Mouse (Mus musculus) kidney, postnatal 0 days (tissue): Measurements from ENCODE around the gene Rbm4. TPM values are rescaled to one million over a fixed set of nuclear protein-coding genes. Genes with fewer than 3 reads are reported as not detected.

Source experiments
- ATAC-seq: fragments of 200-750 bp; cut with Nextera tagmentation; replicated peaks from 2 replicates; pipeline ENCODE4 v1.8.0; 2017; ENCODE audit warnings: low read depth, moderate number of reproducible peaks, moderate TSS enrichment, moderate library complexity; ENCODE audit not compliant: low FRiP score
- DNase-seq: peaks from one replicate; pipeline ENCODE4 v3.0.0-alpha.2; 2016; ENCODE audit warnings: low spot score
- H3K27ac ChIP-seq: fragments of 300-500 bp; sonication (generic); 2 replicates; pipeline ENCODE4 v1.5.1; 2014; ENCODE audit warnings: mild to moderate bottlenecking
- H3K27me3 ChIP-seq: fragments of 300-500 bp; sonication (generic); 2 replicates; pipeline ENCODE4 v1.6.1; 2014; ENCODE audit warnings: low read length, mixed read lengths; ENCODE audit not compliant: insufficient read depth
- H3K36me3 ChIP-seq: fragments of 300-500 bp; sonication (generic); 2 replicates; pipeline ENCODE4 v1.6.1; 2014; ENCODE audit warnings: low read length, mixed read lengths; ENCODE audit not compliant: insufficient read depth
- H3K4me1 ChIP-seq: fragments of 300-500 bp; sonication (generic); replicated peaks from 2 replicates; pipeline ENCODE4 v1.6.1; 2014; ENCODE audit warnings: antibody characterized with exemption, low read length, mixed read lengths; ENCODE audit not compliant: insufficient read depth
- H3K4me2 ChIP-seq: fragments of 300-500 bp; sonication (generic); 2 replicates; pipeline ENCODE4 v1.6.1; 2014; ENCODE audit warnings: mild to moderate bottlenecking, low read length, moderate library complexity, mixed read lengths
- H3K4me3 ChIP-seq: fragments of 300-500 bp; sonication (generic); replicated peaks from 2 replicates; pipeline ENCODE4 v1.5.1; 2014; ENCODE audit warnings: low read depth, low read length
- H3K9ac ChIP-seq: fragments of 300-500 bp; sonication (generic); 2 replicates; pipeline ENCODE4 v1.6.1; 2014; ENCODE audit warnings: low read depth, low read length
- H3K9me3 ChIP-seq: fragments of 300-500 bp; sonication (generic); replicated peaks from 2 replicates; pipeline ENCODE4 v1.6.1; 2016; ENCODE audit warnings: low read length, inconsistent platforms, mixed read lengths
- CTCF ChIP-seq: IDR thresholded peaks from 2 replicates; pipeline ENCODE4 v1.5.1; 2016; ENCODE audit warnings: antibody characterized with exemption, low read depth, mild to moderate bottlenecking, moderate library complexity
- WGBS: fragments of 180-500 bp; shearing (Covaris S2); extraction: QIAGEN DNeasy Blood & Tissue Kit; methylation state at CpG from one replicate; pipeline ENCODE4 v1.1.7; 2014; 5-methylcytosine and 5-hydroxymethylcytosine counted together
- polyA plus RNA-seq: library from polyadenylated mRNA; unstranded; fragments of >200 nt; fragmentation: Nextera tagmentation; extraction: Ambion mirVana; gene quantifications from 2 replicates; pipeline ENCODE4 v1.2.1, GENCODE M21; 2015

Rbm4 gene
- polyA plus RNA-seq, 1 experiment from 2014 or later: 40.8 TPM

DNA sequence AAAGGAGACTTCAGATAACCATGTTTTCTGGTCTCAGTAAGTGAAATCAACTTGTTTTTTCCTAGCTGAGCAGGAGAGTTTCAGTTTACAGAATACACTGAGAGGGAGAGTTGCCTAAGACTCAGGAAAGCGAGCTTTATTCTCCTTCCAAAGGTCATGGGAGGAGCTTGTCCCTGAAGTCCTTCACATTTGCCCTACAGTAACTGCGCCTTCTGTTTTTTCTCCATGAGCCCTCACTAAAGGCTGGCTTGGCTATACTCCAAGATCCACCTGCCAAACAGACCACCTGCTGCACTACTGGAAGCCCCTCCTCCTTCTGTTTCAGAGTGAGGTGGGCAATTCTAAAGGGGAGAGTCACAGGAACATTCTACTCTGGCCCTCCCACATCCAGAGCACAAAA, 42.4 kb upstream of the Rbm4 start:
- H3K36me3 ChIP-seq: 0 out of 2 replicates have a peak, but pooled peaks cover 2% of the 10 kb centered on the region
- TF ChIP-seq CTCF: no peak
- no peak overlapping the region for H3K9ac ChIP-seq
- H3K9me3 ChIP-seq: no peaks in the 10 kb centered on the region
- H3K27me3 ChIP-seq: no peaks in the 10 kb centered on the region; the same call in 1 of the 2 replicates
- ATAC-seq: no peak
- no peak overlapping the region for H3K4me3 ChIP-seq
- H3K4me1 ChIP-seq: 0 out of 2 replicates have a peak, but pooled peaks cover 7% of the 10 kb centered on the region
- H3K27ac ChIP-seq: no peak overlapping the region; the same call in 1 of the 2 replicates
- no peak overlapping the region for H3K4me2 ChIP-seq
- 67% methylated on average over 2 of the region's 2 CpGs for WGBS
- DNase-seq: no peak

DNA sequence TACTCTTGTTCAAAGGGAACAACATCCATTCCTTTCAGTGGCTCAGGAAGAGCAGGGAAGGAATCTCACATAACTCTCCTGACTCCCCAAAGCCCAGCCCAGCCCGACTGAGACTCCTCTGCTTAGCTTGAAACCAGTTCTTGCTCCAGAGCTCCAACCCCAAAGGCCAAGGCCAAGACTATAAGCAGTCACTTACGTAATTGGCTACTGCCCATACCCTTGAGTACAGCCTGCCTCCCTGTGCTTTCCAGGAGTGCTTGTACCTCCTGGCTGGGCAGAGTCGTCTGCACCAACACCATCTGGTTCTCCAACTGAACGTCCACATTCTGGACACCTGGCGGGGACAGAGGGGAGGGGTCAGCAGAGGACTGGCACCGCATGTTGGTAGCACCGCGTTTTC, 40.3 kb upstream of the Rbm4 start:
- no peak overlapping the region for H3K4me3 ChIP-seq
- H3K36me3 ChIP-seq: 0 out of 2 replicates have a peak, but pooled peaks cover 2% of the 10 kb centered on the region
- 83% methylated on average over 8 of the region's 8 CpGs for WGBS
- no peak overlapping the region for H3K27ac ChIP-seq
- H3K4me1 ChIP-seq: 0 out of 2 replicates have a peak, but pooled peaks cover 4% of the 10 kb centered on the region
- DNase-seq: no peak
- no peaks in the 10 kb centered on the region for H3K9me3 ChIP-seq
- no peak overlapping the region for H3K4me2 ChIP-seq
- H3K9ac ChIP-seq: no peak overlapping the region
- ATAC-seq: no peak
- TF ChIP-seq CTCF: no peak
- no peaks in the 10 kb centered on the region for H3K27me3 ChIP-seq

DNA sequence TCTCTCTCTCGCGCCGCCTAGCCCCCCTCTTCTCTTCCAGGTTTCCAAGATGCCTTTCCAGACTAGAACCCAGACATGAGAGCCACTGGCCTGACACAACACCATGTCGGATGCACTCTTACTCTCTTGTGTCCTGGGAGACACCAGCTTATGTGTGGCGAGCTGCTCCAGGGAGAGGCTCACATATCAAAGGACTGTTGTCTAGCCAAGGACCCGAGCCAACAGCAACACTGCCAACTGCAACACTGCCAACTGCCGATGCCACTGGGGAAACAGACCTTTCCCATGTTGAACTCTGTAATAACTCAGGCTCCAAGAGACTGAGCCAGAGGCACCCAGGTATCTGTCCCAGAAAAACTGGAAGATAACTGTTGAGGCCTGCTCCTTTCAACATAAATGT, 35.5 kb upstream of the Rbm4 start:
- no peak overlapping the region for H3K4me3 ChIP-seq
- 60% methylated on average over 7 of the region's 7 CpGs for WGBS
- no peak for TF ChIP-seq CTCF

DNA sequence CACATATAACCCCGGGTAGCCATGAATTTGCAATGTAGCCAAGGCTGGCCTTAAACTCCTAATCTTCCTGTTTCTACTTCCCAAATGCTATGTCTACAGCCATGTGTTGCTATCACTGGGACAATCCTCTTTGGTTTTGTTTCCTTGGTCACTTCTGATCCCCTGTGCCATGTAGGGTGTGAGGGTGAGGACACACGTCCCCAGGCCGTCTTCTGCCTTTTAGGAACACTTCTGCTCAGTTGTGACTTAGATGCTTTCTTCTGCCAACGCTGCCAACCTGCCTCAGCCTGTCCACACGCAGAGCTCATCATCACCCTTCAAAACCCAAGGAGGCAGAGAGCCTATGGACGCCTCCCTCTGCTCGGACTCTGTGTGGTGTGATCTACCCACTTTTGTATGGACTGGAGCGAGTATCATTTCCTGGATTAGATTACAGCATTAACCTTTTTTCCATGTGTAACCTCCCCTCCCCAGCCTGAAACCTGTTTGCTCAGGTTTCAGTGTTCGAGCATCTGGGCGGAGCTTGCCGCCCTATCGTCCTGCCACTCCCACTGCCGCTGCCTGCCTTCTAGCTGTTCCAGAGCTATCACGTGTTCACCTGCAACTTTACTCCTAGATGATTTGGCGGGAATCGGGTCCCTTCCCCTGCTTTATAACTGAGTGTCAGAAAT, 34.9 kb upstream of the Rbm4 start:
- H3K27ac ChIP-seq: no peak overlapping the region
- no peak for ATAC-seq
- no peak for TF ChIP-seq CTCF

More for the DNA sequence above, 35.5 kb upstream of the Rbm4 start:
- Histone ChIP-seq H3K27ac (no peak overlapping the region), H3K4me1 (no peaks in the 10 kb centered on the region), H3K9ac (no peak overlapping the region), H3K27me3 (no peaks in the 10 kb centered on the region), H3K36me3 (peaks cover 12% of the 10 kb centered on the region; the same call in 1 of the 2 replicates), H3K4me2 (no peak overlapping the region), H3K9me3 (no peaks in the 10 kb centered on the region)
- ATAC-seq (no peak), DNase-seq (no peak)

DNA sequence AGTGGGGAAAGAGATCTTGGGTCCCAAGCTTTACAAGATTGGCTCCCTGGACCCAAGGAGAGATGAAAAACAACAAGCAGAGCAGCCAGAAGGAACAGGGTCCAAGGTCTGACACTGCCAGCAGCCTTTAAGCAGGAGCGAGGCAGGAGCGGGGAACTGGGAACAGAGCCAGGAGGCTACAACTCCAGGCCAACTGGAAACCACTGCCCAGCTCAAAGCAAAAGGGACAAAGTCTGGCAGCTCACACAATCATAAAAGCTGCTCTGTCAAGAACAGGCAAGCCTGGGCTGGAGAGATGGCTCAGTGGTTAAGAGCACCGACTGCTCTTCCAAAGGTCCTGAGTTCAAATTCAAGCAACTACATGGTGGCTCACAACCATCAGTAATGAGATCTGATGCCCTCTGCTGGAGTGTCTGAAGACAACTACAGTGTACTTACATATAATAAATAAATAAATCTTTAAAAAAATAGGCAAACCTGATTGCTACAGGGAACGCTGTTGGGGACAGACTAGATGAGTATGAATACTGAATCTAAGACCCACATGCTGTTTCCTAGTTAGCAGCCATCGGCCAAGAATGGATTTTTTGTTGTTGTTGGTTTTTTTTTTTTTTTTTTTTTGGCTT, 27.1 kb upstream of the Rbm4 start:
- DNase-seq (peak; percentile 62), ATAC-seq (peak; percentile 95)

More for the DNA sequence above, 34.9 kb upstream of the Rbm4 start:
- Histone ChIP-seq H3K36me3 (peaks cover 10% of the 10 kb centered on the region; the same call in 1 of the 2 replicates), H3K9ac (no peak overlapping the region), H3K9me3 (no peaks in the 10 kb centered on the region), H3K27me3 (no peaks in the 10 kb centered on the region), H3K4me2 (no peak overlapping the region), H3K4me3 (no peak overlapping the region), H3K4me1 (no peaks in the 10 kb centered on the region)
- 39% methylated on average over 16 of the region's 16 CpGs for whole genome bisulfite sequencing
- peak; percentile 47 for DNase-seq

DNA sequence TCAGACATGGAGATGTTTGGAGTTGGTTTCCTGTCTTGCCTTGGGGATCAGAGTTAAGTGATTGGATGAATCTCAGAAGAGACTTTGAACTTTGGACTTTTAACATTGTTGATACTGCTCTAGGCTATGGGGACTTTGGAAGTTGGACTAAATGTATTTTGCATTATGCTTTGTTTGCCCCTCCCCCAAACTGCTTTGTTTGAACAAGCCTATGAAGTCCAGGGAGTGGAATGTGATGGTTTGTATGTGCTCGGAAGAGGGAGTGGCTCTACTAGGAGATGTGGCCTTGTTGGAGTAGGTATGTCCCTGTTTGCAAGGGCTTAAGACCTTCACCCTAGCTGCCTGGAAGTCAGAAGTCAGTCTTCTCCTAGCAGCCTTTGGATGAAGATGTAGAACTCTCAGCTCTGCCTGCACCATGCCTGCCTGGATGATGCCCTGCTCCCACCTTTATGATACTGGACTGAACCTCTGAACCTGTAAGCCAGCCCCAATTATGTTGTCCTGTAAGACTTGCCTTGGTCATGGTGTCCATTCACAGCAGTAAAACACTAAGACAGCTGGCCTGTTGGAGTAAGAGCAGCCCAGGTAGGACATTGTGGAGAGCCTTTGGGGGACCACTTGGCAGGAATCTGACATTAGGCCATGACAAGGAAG, 23.6 kb upstream of the Rbm4 start:
- H3K27ac ChIP-seq: no peak overlapping the region
- no peaks in the 10 kb centered on the region for H3K27me3 ChIP-seq
- H3K9ac ChIP-seq: no peak overlapping the region
- DNase-seq: no peak
- no peak overlapping the region for H3K4me3 ChIP-seq
- no peaks in the 10 kb centered on the region for H3K4me1 ChIP-seq
- ATAC-seq: 0 out of 2 replicates have a peak, but pooled peaks have one; percentile 34
- no peaks in the 10 kb centered on the region for H3K9me3 ChIP-seq
- no peaks in the 10 kb centered on the region for H3K36me3 ChIP-seq
- 40% methylated on average over 1 of the region's 1 CpGs for WGBS
- no peak for TF ChIP-seq CTCF
- H3K4me2 ChIP-seq: no peak overlapping the region

More for the DNA sequence above, 27.1 kb upstream of the Rbm4 start:
- Histone ChIP-seq H3K36me3 (peaks cover 9% of the 10 kb centered on the region; the same call in 1 of the 2 replicates), H3K27me3 (no peaks in the 10 kb centered on the region), H3K4me1 (no peaks in the 10 kb centered on the region), H3K27ac (peak overlapping the region; percentile 66), H3K4me3 (no peak overlapping the region), H3K4me2 (no peak overlapping the region), H3K9me3 (no peaks in the 10 kb centered on the region), H3K9ac (no peak overlapping the region)
- peak; percentile 54 for TF ChIP-seq CTCF
- 52% methylated on average over 5 of the region's 5 CpGs for WGBS
